Mouse (Mus musculus) erythroblast, embryonic 14.5 days (primary cell): ENCODE measurements around the gene Cox16.
"Not testable (repeated sequence)": the region's sequence is repeated elsewhere in the genome, so short reads cannot be mapped to it uniquely, and the experiment has no call there.

Experiments used
- GATA1 ChIP-seq: IDR thresholded peaks from 2 replicates; pipeline ENCODE4 v1.6.1; 2012; ENCODE audit warnings: low read length, inconsistent platforms, mixed read lengths
- TAL1 ChIP-seq: IDR thresholded peaks from 3 replicates; pipeline ENCODE4 v1.6.1; 2012; ENCODE audit warnings: low read length, inconsistent platforms, mixed read lengths

DNA sequence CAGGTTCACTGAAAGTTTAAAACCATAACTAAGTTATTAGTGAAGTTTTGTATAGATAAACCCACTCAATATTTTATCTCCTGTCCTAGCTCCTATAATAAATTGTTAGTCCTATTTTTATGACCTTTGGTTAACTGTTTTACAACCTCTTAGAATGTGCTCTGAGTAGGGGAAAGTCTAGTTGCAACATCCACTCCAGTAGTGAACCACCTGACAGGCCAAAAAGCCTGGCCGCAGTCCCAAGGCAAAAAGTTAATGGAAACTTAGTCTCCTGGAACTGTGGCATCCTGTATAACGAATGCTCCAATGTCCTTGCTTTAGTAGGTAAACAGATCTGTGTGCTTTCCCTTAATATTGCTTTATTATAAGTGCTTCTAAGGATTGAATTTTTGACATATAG is 50.1 kb downstream of the Cox16 start:
- not testable (repeated sequence) for TF ChIP-seq GATA1, TAL1
